Mouse (Mus musculus): Measurements from ENCODE around the gene Trim33. TPM values are rescaled to one million over a fixed set of nuclear protein-coding genes. Genes with fewer than 3 reads are reported as not detected.

Trim33 gene
- polyA plus RNA-seq, 1 experiment from 2014 or later, result 10.1 TPM

- Histone ChIP-seq H3K4me3 (no peak overlapping the region), H3K36me3 (no peaks in the 10 kb centered on the region), H3K27me3 (no peaks in the 10 kb centered on the region), H3K4me1 (replicated peaks) (no peaks in the 10 kb centered on the region), H3K9ac (no peak overlapping the region), H3K27ac (no peak overlapping the region), H3K4me2 (no peak overlapping the region), H3K9me3 (replicated peaks) (no peaks in the 10 kb centered on the region)
- ATAC-seq (replicated peaks; ENCODE audit: insufficient number of reproducible peaks, insufficient read depth, low FRiP score, low read depth), result no peak
- 61% methylated on average over 2 of the region's 2 CpGs for WGBS
Observed at GRCm38 (mm10) chr3:103405135-103405534, 126.0 kb downstream of the Trim33 start.

- no peak overlapping the region for H3K9ac ChIP-seq
- no peaks in the 10 kb centered on the region for H3K36me3 ChIP-seq
- H3K9me3 ChIP-seq (replicated peaks), result no peaks in the 10 kb centered on the region
- H3K4me3 ChIP-seq, result no peak overlapping the region
- H3K4me2 ChIP-seq, result no peak overlapping the region
- WGBS, result 74% methylated on average over 11 of the region's 11 CpGs
- H3K27me3 ChIP-seq, result no peaks in the 10 kb centered on the region
- no peak overlapping the region for H3K27ac ChIP-seq
- H3K4me1 ChIP-seq (replicated peaks), result no peaks in the 10 kb centered on the region
- no peak for ATAC-seq (replicated peaks; ENCODE audit: insufficient number of reproducible peaks, insufficient read depth, low FRiP score, low read depth)
Observed at GRCm38 (mm10) chr3:103405871-103406765, 127.0 kb downstream of the Trim33 start.

Other genes starting within 250 kb of the Trim33 start
- 60.5 and 73.7 TPM in 2 replicates for gene Nras, start 221.0 kb upstream of the Trim33 start, polyA plus RNA-seq (2015; fragmentation: Nextera tagmentation; extraction: Ambion mirVana)
- 0.19 and 0.32 TPM in 2 replicates for gene Ampd1, start 205.3 kb upstream of the Trim33 start, polyA plus RNA-seq (2015; fragmentation: Nextera tagmentation; extraction: Ambion mirVana)
- 2.9 and 5.0 TPM in 2 replicates for gene Dennd2c, start 176.7 kb upstream of the Trim33 start, polyA plus RNA-seq (2015; fragmentation: Nextera tagmentation; extraction: Ambion mirVana)
- gene Bcas2, start 107.6 kb upstream of the Trim33 start, polyA plus RNA-seq (2015; fragmentation: Nextera tagmentation; extraction: Ambion mirVana), result 120 and 122 TPM in 2 replicates

All from heart, embryonic 15.5 days (tissue).